Mouse (Mus musculus): ENCODE data around the gene Flna.

The Flna gene

DNA sequence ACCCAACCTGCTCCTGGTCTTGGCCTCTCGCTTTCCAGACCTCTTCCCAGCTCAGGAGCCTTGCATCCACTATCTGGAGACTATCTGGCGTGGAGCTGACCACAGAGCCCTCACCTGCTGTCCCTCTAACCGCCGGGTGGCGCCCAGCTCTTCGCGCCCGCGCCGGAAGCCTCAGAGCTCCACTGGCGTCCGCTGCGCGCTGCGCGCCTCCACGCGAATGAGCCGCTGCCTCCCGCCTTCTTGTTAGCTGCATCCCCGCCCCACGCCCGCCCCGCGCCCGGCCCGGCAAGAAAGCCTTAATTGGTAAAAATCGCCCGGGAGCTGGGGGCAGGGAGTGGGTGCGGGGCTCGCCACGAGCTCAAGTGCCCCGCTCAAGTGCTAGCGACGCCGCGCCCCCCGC lies at the start of gene Flna:
Gene Flna (minus strand): TSS at position 206 of the 400 bp plus-strand sequence.
- peak; percentile 43 for DNase-seq (ENCODE audit: low read depth, low spot score)

- no peak for DNase-seq (ENCODE audit: low read depth, low spot score)
Measured at GRCm38 (mm10) chrX:74298348-74298747, 48.7 kb upstream of the Flna start.

GRCm38 (mm10) chrX:74296538-74297448 lies 47.2 kb upstream of the Flna start, which contains the start of gene Atp6ap1:
Gene Atp6ap1 (plus strand): TSS chrX:74297097.
- peak; percentile 93 for DNase-seq (ENCODE audit: low read depth, low spot score)

DNA sequence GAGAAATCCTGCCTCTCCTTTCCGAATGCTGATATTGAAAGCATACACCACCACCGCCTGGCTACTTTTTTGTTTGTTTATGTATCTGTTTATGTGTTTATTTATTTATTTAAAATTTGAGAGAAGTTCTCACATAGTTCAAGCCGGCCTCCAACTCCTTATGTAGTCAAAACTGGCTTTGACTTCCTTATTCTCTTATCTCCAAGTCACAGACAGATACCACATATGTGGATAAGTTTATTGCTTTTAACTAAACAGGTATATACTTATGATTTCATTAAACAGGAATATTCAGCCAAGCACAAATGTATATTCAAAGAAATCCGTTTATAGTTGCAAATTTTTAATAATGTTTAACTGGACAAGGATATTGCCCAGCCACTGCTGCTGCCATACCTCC lies 43.8 kb upstream of the Flna start:
- DNase-seq (ENCODE audit: low read depth, low spot score): no peak

- no peak for DNase-seq (ENCODE audit: low read depth, low spot score)
Measured at GRCm38 (mm10) chrX:74283092-74283437, 33.4 kb upstream of the Flna start.

DNA sequence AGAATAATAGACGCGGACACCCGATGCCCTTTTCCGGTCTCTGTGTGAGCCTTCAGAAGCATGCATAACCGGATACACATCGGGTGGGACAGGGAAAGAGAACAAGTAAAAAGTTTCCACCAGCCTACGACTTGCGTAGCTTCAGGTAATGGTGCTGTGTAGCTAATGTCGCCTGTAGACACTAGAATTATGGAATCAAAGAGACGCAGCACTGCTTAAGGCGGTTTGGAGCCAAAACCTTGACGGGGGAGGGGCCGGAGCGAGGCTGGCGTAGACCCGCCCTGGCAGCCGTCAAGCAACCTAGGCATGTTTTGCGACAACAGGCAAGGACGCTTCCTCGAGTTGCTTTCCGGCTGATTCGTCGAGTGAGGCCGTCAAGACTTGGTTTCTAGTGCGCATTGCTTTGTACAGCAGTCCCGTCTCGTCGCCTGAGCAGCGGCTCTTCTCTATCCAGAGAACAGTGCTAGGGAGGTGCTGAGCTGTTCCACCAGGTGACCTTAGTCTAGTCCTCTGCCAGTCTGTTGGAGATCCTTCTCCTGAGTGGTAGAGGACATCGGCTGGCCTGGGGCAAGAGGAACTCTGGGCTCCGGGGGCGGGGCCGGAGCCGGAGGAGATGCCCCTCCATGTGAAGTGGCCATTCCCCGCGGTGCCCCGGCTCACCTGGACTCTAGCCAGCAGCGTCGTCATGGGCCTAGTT lies 32.9 kb upstream of the Flna start:
- DNase-seq (ENCODE audit: low read depth, low spot score): peak; percentile 79

DNA sequence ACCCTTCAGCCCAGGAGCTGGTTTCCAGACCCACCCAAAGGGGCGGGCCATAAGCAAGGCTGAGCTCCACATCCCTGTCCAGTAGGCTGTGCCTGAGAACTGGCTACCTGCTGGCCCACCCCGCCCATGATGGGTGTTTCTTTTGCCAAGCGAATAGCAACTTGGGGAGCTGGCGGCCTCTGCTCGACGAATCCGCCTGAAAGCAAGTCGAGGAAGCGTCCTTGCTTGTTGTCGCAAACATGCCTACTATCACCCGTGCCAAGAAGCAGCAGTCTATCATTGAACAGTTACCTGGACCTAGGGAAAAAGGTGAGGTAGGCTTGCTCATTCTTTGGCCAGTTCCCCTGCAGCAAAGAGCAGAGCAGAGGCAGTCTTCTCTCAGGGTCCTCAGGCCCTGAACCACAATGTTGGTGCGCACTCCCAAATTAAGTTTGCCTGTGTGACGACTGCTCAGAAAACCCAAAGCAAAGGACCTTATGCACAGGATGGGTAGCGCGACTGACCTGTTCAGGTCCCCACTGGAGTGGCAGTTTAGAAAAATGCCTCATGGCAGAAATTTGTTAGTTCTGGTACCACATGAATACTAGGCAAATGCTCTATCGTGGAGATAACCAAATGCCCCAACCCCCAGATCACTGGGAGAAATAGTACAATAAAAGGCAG lies 32.2 kb upstream of the Flna start, which contains the start of the genes Taz and Dnase1l1:
Gene Taz (plus strand): TSS at position 181 of the 663 bp plus-strand sequence.
Gene Dnase1l1 (minus strand): TSS at position 606 of the 663 bp plus-strand sequence.
- DNase-seq (ENCODE audit: low read depth, low spot score): peak; percentile 63

DNA sequence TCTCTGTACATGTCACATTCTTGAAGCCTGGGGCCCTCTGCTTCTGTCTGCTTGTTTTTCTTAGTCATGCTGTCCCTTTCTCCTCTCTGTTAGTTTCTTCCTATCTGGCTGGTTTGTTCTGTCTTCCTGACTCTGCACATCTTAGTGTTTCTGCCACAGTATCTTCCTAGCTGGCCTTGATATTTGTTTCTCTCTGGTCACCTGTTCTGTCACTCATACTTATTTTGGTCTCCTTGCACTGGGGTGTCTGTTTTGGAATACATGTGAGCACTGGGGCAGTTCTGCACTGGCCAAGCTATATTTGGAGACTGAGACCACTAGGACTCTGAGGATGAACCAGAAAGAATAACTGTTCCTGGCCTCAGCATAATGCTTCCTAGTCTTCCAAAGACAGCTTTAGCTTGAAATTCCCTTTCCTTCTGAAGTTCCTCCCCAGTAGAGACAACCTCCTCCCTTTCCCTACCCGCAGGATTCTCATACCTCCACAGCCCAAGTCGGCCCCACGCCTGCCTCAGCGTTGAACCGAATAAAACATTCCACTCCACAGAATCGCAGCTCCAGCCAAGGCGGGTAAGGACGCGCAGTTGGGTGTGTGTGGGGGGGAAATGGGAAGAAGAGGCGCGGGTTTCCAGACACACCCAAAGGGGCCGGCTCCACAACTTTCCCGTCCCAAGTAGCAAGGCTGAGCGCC lies 31.6 kb upstream of the Flna start:
- no peak for DNase-seq (ENCODE audit: low read depth, low spot score)

DNA sequence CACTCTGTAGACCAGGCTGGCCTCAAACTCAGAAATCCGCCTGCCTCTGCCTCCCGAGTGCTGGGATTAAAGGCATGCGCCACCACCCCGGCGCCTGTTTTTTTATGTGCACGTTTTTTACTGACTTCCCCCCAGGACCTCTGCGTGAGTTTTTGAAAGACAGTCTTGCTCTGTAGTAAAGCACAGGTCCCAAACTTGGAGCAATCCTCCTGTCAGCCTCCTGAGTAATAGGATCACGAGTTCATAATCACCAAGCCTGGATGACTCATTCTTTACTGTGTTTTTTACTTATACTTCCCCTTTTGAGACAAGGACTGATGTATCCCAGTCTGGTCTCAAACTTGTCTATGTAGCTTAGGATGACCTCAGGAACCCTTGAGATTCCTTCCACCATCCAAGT lies 28.3 kb upstream of the Flna start:
- DNase-seq (ENCODE audit: low read depth, low spot score): no peak

- DNase-seq (ENCODE audit: low read depth, low spot score): no peak
Measured at GRCm38 (mm10) chrX:74273422-74274322, 24.1 kb upstream of the Flna start.

- peak; percentile 45 for DNase-seq (ENCODE audit: low read depth, low spot score)
Measured at GRCm38 (mm10) chrX:74270902-74271551, 21.4 kb upstream of the Flna start.

GRCm38 (mm10) chrX:74270062-74270901 lies 20.7 kb upstream of the Flna start, which contains the start of gene Rpl10:
Gene Rpl10 (plus strand): TSS chrX:74270812.
- peak; percentile 97 for DNase-seq (ENCODE audit: low read depth, low spot score)

GRCm38 (mm10) chrX:74269736-74270061 lies 20.1 kb upstream of the Flna start:
- DNase-seq (ENCODE audit: low read depth, low spot score): no peak

DNA sequence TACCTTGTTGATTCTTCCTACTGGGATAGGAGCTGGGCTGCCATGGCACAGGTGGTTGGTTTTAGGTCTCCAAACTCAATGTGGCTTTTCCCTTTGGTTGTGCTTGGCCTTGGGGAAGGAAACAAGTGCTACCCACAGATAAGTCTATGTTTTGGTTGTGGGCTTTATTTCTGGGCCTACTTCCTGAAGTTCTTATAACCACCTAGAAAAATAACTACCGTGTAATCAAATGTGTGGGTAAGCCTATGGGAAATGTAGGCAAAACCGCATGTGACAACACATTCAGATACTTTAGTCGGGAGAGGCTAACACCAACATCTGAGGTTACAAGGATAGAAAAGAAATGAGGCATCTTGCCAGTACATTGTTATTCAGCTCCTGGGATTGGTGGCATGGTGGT lies 8.1 kb upstream of the Flna start:
- DNase-seq (ENCODE audit: low read depth, low spot score): no peak

- DNase-seq (ENCODE audit: low read depth, low spot score): no peak
Measured at GRCm38 (mm10) chrX:74254888-74255565, 5.4 kb upstream of the Flna start.

DNA sequence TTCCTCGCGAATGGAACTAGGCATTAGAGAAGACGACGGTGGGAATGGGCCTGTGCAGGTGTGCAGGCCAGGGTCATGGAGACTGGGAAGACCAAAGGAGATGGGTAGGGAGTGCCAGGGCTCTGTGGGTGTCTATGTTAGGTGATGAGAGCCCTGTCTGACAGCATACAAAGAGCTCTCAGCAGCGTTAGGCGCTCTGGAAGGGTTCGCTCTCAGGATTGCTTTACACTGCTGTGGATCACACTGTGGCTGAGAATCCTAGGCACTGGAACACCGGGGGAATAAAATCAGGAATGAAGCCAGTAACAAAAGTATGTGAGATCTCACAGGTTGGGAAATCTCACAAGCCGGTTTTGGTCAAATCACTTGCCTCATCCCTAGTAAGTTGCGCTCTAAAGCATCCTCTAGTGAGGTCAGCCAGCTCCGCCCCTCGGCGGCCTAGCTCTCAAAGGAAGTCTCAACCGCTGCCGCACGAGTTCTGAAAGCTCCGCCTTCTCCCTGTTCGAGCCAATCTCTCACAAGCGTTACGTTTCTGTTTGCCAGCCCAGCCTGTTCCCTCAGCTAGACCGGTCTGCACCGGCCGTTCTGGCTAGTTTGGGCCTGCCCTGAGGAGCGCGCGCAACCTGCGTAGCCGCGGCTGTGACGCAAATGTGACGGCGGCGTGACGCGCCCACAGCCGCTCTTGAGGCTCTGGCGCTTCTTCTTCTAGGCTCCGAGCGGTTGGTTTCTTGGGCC lies 4.7 kb upstream of the Flna start, which contains the start of gene Emd:
Gene Emd (plus strand): TSS at position 535 of the 735 bp plus-strand sequence.
- peak; percentile 92 for DNase-seq (ENCODE audit: low read depth, low spot score)

DNA sequence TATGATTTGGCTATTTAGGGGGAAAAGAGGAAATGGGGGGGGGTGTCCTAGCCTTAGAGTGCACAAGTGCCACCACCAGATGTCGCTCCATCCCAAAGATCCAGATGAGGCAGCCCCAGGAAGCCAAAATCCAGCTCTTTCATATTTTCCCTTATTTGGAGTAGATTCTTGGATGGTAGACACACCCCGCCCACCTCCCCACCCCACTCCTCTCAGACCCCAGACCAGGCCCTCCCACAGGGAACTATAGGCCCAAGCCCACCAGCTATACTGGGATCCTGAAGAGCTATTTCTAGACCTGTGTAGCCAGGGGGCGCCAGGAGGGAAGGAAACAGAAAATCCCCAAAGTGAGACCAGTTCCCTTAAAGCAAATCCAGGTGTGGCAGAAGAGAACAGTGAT lies 969 bp downstream of the Flna start:
- peak; percentile 81 for DNase-seq (ENCODE audit: low read depth, low spot score)

DNA sequence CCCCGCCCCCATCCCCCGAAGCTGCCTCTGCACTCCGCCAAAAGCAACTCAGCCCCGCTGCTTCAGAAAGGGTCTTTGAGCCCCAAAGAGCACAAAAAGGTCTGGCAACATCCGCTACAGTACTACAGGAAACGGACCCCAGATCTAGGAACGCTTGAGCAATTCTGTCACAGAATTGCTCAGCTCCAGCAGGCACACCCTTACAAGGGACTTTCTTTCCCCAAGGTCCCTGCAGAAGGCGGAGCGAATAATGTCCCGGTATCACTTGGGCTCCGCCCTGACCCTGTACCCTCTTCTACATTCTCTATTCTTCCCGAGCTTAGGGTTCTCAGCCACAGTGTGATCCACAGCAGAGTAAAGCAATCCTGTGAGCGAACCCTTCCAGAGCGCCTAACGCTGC lies 2.9 kb downstream of the Flna start:
- no peak for DNase-seq (ENCODE audit: low read depth, low spot score)
